Mouse (Mus musculus): ENCODE measurements around the gene Tyrp1.

The Tyrp1 gene

DNA sequence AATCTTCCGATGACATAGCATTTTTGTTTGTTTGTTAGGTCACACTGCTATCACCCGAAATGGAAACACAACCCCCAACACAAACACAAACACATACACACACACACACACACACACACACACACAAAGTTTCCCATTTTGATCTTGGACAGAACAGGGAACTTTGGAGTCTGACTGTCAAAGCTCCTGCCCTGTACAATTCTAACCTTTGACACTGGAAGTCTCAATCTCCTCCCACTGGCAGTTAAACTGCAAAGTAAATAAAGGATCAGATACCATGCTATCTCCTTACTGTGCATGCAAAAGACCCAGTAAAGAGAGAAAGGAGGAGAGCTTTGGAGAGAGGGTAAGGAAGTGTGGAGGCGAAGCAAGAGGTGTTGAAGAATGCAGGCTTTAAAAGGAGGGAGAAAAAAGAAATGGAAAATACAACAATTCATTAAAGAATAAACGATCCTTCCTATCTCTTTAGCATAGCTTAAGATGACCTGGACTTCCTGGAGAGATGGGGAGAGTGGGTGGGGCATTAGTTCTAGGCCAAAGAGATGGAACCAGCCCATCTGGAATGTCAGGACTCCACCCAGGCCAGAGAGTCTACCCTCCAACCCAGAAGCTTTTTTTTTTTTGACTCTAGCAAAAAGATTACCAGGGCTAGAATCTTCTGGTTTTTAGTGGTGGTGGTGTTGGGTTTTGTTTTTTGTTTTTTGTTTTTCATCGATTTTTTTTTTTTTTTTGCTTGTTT, 40.4 kb downstream of the Tyrp1 start:
- Histone ChIP-seq H3K9me3 (ENCODE audit: low read length) (no peaks in the 10 kb centered on the region), H3K4me1 (replicated peaks; ENCODE audit: low read depth, low read length) (peaks cover 59% of the 10 kb centered on the region), H3K27me3 (ENCODE audit: insufficient read depth, low read length) (no peaks in the 10 kb centered on the region), H3K4me3 (replicated peaks; ENCODE audit: low read length) (no peak overlapping the region), H3K36me3 (ENCODE audit: insufficient read depth, low read length) (no peaks in the 10 kb centered on the region)
- no peak for TF ChIP-seq NANOG (IDR thresholded peaks at IDR 0.05; ENCODE audit: borderline replicate concordance, low read length)
- TF ChIP-seq POU5F1 (IDR thresholded peaks at IDR 0.05; ENCODE audit: borderline replicate concordance, low read length) = no peak
- TF ChIP-seq CTCF (conservative IDR thresholded peaks at IDR 0.05; ENCODE audit: low read length) = no peak

DNA sequence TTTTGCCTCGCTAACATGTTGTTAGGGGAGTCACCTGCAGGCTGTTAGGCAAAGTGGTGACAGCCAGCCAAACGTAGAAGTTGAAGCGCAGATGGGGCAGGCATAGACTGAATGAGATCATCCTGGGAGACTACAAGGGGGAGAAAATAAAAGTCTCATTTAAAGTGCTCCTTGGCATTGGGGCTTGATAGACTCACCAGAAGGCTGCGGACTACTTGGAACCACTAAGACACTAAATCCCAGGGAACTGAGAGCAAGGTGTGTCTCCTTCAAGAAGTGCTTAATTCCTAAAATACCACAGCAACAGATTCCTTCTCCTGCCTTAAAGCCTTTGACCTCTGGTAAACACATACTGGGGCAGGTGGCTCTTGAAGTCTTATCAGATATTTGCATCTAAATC, 41.1 kb downstream of the Tyrp1 start:
- no peaks in the 10 kb centered on the region for H3K27me3 ChIP-seq (ENCODE audit: insufficient read depth, low read length)
- H3K4me1 ChIP-seq (replicated peaks; ENCODE audit: low read depth, low read length) = peaks cover 56% of the 10 kb centered on the region
- TF ChIP-seq POU5F1 (IDR thresholded peaks at IDR 0.05; ENCODE audit: borderline replicate concordance, low read length) (no peak), NANOG (IDR thresholded peaks at IDR 0.05; ENCODE audit: borderline replicate concordance, low read length) (no peak), CTCF (conservative IDR thresholded peaks at IDR 0.05; ENCODE audit: low read length) (no peak)
- H3K4me3 ChIP-seq (replicated peaks; ENCODE audit: low read length) = no peak overlapping the region
- no peaks in the 10 kb centered on the region for H3K9me3 ChIP-seq (ENCODE audit: low read length)
- H3K36me3 ChIP-seq (ENCODE audit: insufficient read depth, low read length) = no peaks in the 10 kb centered on the region

DNA sequence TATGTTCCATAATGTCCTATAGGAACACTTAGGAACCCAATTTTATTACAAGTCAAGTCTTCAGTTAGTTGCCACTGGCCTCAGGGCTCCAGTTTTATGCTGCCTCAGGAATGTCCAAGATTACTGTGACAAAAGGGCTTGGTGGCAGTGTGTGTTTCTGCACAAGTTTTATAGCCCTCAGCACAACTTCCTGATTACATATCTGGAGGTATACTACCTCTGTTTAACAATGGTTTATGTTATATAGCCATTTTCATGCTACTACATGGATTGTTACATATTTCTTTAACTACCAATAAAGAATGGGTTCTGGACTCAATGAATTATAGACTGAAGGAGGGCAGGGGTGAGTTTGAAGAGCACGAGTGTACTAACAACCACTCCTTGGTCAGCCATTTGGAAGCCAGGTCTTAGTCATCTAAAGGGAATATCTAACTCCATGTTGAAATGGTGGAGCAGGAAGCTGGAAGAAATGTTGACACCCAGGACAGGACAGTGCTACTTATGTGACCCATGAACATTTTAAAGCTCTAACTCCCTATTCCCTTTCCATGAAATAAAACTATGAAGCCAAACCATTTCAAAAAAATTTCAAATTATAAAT, 48.2 kb downstream of the Tyrp1 start:
- peaks cover 10% of the 10 kb centered on the region for H3K4me1 ChIP-seq (replicated peaks; ENCODE audit: low read depth, low read length)
- TF ChIP-seq CTCF (conservative IDR thresholded peaks at IDR 0.05; ENCODE audit: low read length) (no peak), POU5F1 (IDR thresholded peaks at IDR 0.05; ENCODE audit: borderline replicate concordance, low read length) (no peak), NANOG (IDR thresholded peaks at IDR 0.05; ENCODE audit: borderline replicate concordance, low read length) (no peak)
- peaks cover 25% of the 10 kb centered on the region for H3K9me3 ChIP-seq (ENCODE audit: low read length)
- H3K27me3 ChIP-seq (ENCODE audit: insufficient read depth, low read length) = no peaks in the 10 kb centered on the region
- H3K4me3 ChIP-seq (replicated peaks; ENCODE audit: low read length) = no peak overlapping the region
- no peaks in the 10 kb centered on the region for H3K36me3 ChIP-seq (ENCODE audit: insufficient read depth, low read length)

DNA sequence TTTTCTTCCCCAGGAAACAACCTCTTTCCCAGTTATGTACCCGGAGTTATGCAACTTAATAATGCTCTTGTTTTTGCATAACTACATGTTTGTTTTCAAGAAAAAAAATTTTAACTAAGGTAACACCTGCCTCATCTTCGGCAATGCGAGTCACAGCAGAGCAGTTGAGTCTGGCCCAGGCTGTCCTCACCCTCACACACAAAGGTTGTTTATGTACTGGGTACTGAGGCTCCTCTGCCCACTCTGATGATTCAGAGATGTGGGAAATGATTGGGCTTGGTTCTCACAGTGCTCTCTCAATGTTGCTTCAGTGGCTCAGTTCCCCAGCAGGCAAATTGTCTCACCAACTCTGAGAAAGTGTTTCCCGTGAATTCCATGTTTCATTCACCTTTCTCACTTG, 52.7 kb downstream of the Tyrp1 start:
- Histone ChIP-seq H3K4me1 (replicated peaks; ENCODE audit: low read depth, low read length) (no peaks in the 10 kb centered on the region), H3K27me3 (ENCODE audit: insufficient read depth, low read length) (no peaks in the 10 kb centered on the region), H3K36me3 (ENCODE audit: insufficient read depth, low read length) (no peaks in the 10 kb centered on the region), H3K9me3 (ENCODE audit: low read length) (peaks cover 20% of the 10 kb centered on the region), H3K4me3 (replicated peaks; ENCODE audit: low read length) (no peak overlapping the region)
- TF ChIP-seq CTCF (conservative IDR thresholded peaks at IDR 0.05; ENCODE audit: low read length) (no peak), POU5F1 (IDR thresholded peaks at IDR 0.05; ENCODE audit: borderline replicate concordance, low read length) (no peak), NANOG (IDR thresholded peaks at IDR 0.05; ENCODE audit: borderline replicate concordance, low read length) (no peak)

DNA sequence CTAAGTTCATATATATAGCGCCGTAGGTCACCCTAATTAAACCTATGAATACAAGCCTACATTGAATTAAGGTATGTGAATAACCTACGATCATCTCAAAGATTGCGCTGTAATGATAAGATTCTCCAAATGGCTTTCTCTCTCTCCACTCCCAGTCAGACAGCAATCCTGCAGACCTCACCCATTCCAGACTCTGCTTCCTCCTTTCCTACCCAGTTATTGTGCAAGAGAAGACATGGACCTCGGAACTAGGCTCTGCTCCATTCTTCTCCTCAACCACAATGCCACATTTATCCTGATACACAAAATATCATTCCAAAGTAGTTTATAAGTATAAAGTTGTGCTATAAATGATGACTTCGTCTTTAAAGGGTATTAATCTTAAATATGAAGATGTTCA, 57.1 kb downstream of the Tyrp1 start:
- H3K36me3 ChIP-seq (ENCODE audit: insufficient read depth, low read length) = no peaks in the 10 kb centered on the region
- no peak for TF ChIP-seq POU5F1 (IDR thresholded peaks at IDR 0.05; ENCODE audit: borderline replicate concordance, low read length)
- H3K4me1 ChIP-seq (replicated peaks; ENCODE audit: low read depth, low read length) = no peaks in the 10 kb centered on the region
- no peaks in the 10 kb centered on the region for H3K9me3 ChIP-seq (ENCODE audit: low read length)
- H3K4me3 ChIP-seq (replicated peaks; ENCODE audit: low read length) = no peak overlapping the region
- H3K27me3 ChIP-seq (ENCODE audit: insufficient read depth, low read length) = no peaks in the 10 kb centered on the region

DNA sequence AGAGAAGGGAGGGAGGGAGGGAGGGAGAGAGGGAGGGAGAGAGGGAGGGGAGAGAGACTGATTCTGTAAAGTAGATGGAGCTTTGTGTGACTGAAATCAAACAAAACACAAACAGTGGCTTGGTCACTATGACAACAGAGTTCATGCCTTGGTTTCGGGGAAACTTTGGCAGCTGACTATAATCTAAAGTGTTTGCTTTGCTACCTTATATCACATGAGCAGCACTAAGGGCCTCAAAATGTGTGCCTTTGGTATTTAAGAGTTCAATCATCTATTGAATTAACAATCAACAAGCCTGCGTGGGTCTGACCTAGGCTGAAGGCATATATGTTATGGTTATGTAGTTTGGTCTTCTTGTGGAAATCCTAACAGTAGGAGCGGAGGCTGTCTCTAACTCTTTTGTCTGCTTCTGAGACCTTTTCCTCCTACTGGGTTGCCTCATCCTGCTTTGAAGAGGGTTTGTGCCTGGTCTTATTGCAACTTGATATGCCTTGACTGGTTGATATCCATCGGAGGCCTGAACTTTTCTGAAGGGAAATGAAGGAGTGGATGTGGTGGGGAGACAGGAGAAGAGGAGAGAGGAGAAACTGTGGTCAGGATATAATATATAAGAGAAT, 61.5 kb downstream of the Tyrp1 start:
- no peak for TF ChIP-seq NANOG (IDR thresholded peaks at IDR 0.05; ENCODE audit: borderline replicate concordance, low read length)
- TF ChIP-seq CTCF (conservative IDR thresholded peaks at IDR 0.05; ENCODE audit: low read length) = no peak
- TF ChIP-seq POU5F1 (IDR thresholded peaks at IDR 0.05; ENCODE audit: borderline replicate concordance, low read length) = no peak
- Histone ChIP-seq H3K27me3 (ENCODE audit: insufficient read depth, low read length) (no peaks in the 10 kb centered on the region), H3K4me3 (replicated peaks; ENCODE audit: low read length) (no peak overlapping the region), H3K9me3 (ENCODE audit: low read length) (no peaks in the 10 kb centered on the region), H3K36me3 (ENCODE audit: insufficient read depth, low read length) (no peaks in the 10 kb centered on the region), H3K4me1 (replicated peaks; ENCODE audit: low read depth, low read length) (no peaks in the 10 kb centered on the region)
